Mouse (Mus musculus) midbrain, embryonic 15.5 days (tissue): ENCODE data around the gene Nelfcd. TPM values are rescaled to one million over a fixed set of nuclear protein-coding genes. Genes with fewer than 3 reads are reported as not detected.

ENCODE experiments used
- ATAC-seq: fragments of 200-750 bp; cut with Nextera tagmentation; replicated peaks from 2 replicates; pipeline ENCODE4 v1.8.0; 2017; ENCODE audit warnings: moderate TSS enrichment
- H3K27ac ChIP-seq: fragments of 300-500 bp; sonication (generic); 2 replicates; pipeline ENCODE4 v1.5.1; 2015; ENCODE audit warnings: mild to moderate bottlenecking, inconsistent platforms
- H3K27me3 ChIP-seq: fragments of 300-500 bp; sonication (generic); replicated peaks from 2 replicates; pipeline ENCODE4 v1.6.1; 2015; ENCODE audit warnings: inconsistent platforms
- H3K36me3 ChIP-seq: fragments of 300-500 bp; sonication (generic); replicated peaks from 2 replicates; pipeline ENCODE4 v1.6.1; 2015; ENCODE audit warnings: inconsistent platforms
- H3K4me1 ChIP-seq: fragments of 300-500 bp; sonication (generic); 2 replicates; pipeline ENCODE4 v1.6.1; 2015; ENCODE audit warnings: inconsistent platforms
- H3K4me2 ChIP-seq: fragments of 300-500 bp; sonication (generic); 2 replicates; pipeline ENCODE4 v1.6.1; 2015; ENCODE audit warnings: inconsistent platforms, mild to moderate bottlenecking, moderate library complexity
- H3K4me3 ChIP-seq: fragments of 300-500 bp; sonication (generic); 2 replicates; pipeline ENCODE4 v1.5.1; 2015; ENCODE audit warnings: mild to moderate bottlenecking, inconsistent platforms
- H3K9ac ChIP-seq: fragments of 300-500 bp; sonication (generic); 2 replicates; pipeline ENCODE4 v1.6.1; 2015; ENCODE audit warnings: mild to moderate bottlenecking, inconsistent platforms
- H3K9me3 ChIP-seq: fragments of 300-500 bp; sonication (generic); 2 replicates; pipeline ENCODE4 v1.6.1; 2016; ENCODE audit warnings: inconsistent platforms
- WGBS: fragments of 180-500 bp; shearing (Covaris S2); methylation state at CpG from one replicate; pipeline ENCODE4 v1.1.7; 2015; ENCODE audit warnings: mixed read lengths; 5-methylcytosine and 5-hydroxymethylcytosine counted together
- polyA plus RNA-seq: library from polyadenylated mRNA; unstranded; fragments of >200 nt; fragmentation: Nextera tagmentation; extraction: Ambion mirVana; gene quantifications from 2 replicates; pipeline ENCODE4 v1.2.1, GENCODE M21; 2015

Gene Nelfcd
- 114 and 118 TPM in 2 replicates for polyA plus RNA-seq

- ATAC-seq: peak; percentile 94
Measured at GRCm38 (mm10) chr2:174415731-174416310, at the start of gene Nelfcd. Nelfcd (plus strand) TSS chr2:174415804.

GRCm38 (mm10) chr2:174366571-174366970 lies 49.0 kb upstream of the Nelfcd start:
- WGBS: 90% methylated on average over 10 of the region's 10 CpGs
- Histone ChIP-seq H3K27ac (no peak overlapping the region), H3K27me3 (no peaks in the 10 kb centered on the region), H3K4me3 (no peak overlapping the region), H3K4me1 (no peaks in the 10 kb centered on the region), H3K9ac (no peak overlapping the region), H3K36me3 (no peaks in the 10 kb centered on the region), H3K4me2 (no peak overlapping the region), H3K9me3 (no peaks in the 10 kb centered on the region)
- no peak for ATAC-seq

More at GRCm38 (mm10) chr2:174415731-174416310, at the start of gene Nelfcd:
- Histone ChIP-seq H3K4me3 (peak within 1 kb of the TSS; percentile 90), H3K9me3 (no peaks in the 10 kb centered on the region), H3K27ac (no peak within 1 kb of the TSS), H3K27me3 (no peaks in the 10 kb centered on the region), H3K9ac (peak within 1 kb of the TSS; percentile 81), H3K4me2 (peak within 1 kb of the TSS; percentile 87), H3K36me3 (no peaks in the 10 kb centered on the region), H3K4me1 (peaks cover 12% of the 10 kb centered on the region)
- WGBS: under 1% methylated on average over 40 of the region's 40 CpGs

- Histone ChIP-seq H3K4me1 (no peaks in the 10 kb centered on the region), H3K27ac (no peak overlapping the region), H3K27me3 (no peaks in the 10 kb centered on the region), H3K36me3 (no peaks in the 10 kb centered on the region), H3K4me3 (no peak overlapping the region), H3K9me3 (no peaks in the 10 kb centered on the region), H3K4me2 (no peak overlapping the region), H3K9ac (no peak overlapping the region)
- no peak for ATAC-seq
- WGBS: 94% methylated on average over 9 of the region's 9 CpGs
Measured at GRCm38 (mm10) chr2:174381021-174381420, 34.6 kb upstream of the Nelfcd start.

- Histone ChIP-seq H3K36me3 (no peaks in the 10 kb centered on the region), H3K27me3 (no peaks in the 10 kb centered on the region), H3K4me3 (no peak overlapping the region), H3K4me2 (no peak overlapping the region), H3K9me3 (no peaks in the 10 kb centered on the region), H3K27ac (no peak overlapping the region), H3K4me1 (no peaks in the 10 kb centered on the region), H3K9ac (no peak overlapping the region)
- no peak for ATAC-seq
- WGBS: 87% methylated on average over 3 of the region's 3 CpGs
Measured at GRCm38 (mm10) chr2:174391936-174392335, 23.7 kb upstream of the Nelfcd start.

GRCm38 (mm10) chr2:174392554-174392953 lies 23.1 kb upstream of the Nelfcd start:
- H3K4me2 ChIP-seq: no peak overlapping the region
- 61% methylated on average over 7 of the region's 9 CpGs for WGBS

GRCm38 (mm10) chr2:174393383-174393782 lies 22.2 kb upstream of the Nelfcd start:
- no peak overlapping the region for H3K9ac ChIP-seq
- H3K9me3 ChIP-seq: no peaks in the 10 kb centered on the region
- H3K27me3 ChIP-seq: no peaks in the 10 kb centered on the region
- WGBS: 89% methylated on average over 5 of the region's 5 CpGs
- ATAC-seq: no peak
- no peak overlapping the region for H3K27ac ChIP-seq
- H3K4me1 ChIP-seq: no peaks in the 10 kb centered on the region
- H3K36me3 ChIP-seq: no peaks in the 10 kb centered on the region
- no peak overlapping the region for H3K4me2 ChIP-seq
- no peak overlapping the region for H3K4me3 ChIP-seq

More at GRCm38 (mm10) chr2:174392554-174392953, 23.1 kb upstream of the Nelfcd start:
- Histone ChIP-seq H3K9me3 (no peaks in the 10 kb centered on the region), H3K36me3 (no peaks in the 10 kb centered on the region), H3K9ac (no peak overlapping the region), H3K27ac (no peak overlapping the region), H3K4me3 (no peak overlapping the region), H3K4me1 (no peaks in the 10 kb centered on the region), H3K27me3 (no peaks in the 10 kb centered on the region)
- no peak for ATAC-seq

- Histone ChIP-seq H3K9me3 (no peaks in the 10 kb centered on the region), H3K4me2 (no peak overlapping the region), H3K27me3 (no peaks in the 10 kb centered on the region), H3K4me3 (no peak overlapping the region), H3K9ac (no peak overlapping the region), H3K27ac (no peak overlapping the region), H3K36me3 (no peaks in the 10 kb centered on the region), H3K4me1 (no peaks in the 10 kb centered on the region)
- ATAC-seq: no peak
- 85% methylated on average over 10 of the region's 10 CpGs for WGBS
Measured at GRCm38 (mm10) chr2:174396643-174397042, 19.0 kb upstream of the Nelfcd start.

GRCm38 (mm10) chr2:174397065-174397464 lies 18.5 kb upstream of the Nelfcd start:
- WGBS: 94% methylated on average over 1 of the region's 1 CpGs
- ATAC-seq: no peak
- H3K36me3 ChIP-seq: no peaks in the 10 kb centered on the region
- no peaks in the 10 kb centered on the region for H3K9me3 ChIP-seq
- no peaks in the 10 kb centered on the region for H3K4me1 ChIP-seq
- H3K9ac ChIP-seq: no peak overlapping the region
- no peaks in the 10 kb centered on the region for H3K27me3 ChIP-seq
- no peak overlapping the region for H3K4me3 ChIP-seq
- H3K27ac ChIP-seq: no peak overlapping the region
- H3K4me2 ChIP-seq: no peak overlapping the region

GRCm38 (mm10) chr2:174397881-174398280 lies 17.7 kb upstream of the Nelfcd start:
- no peak for ATAC-seq
- Histone ChIP-seq H3K4me1 (no peaks in the 10 kb centered on the region), H3K4me2 (no peak overlapping the region), H3K4me3 (no peak overlapping the region), H3K36me3 (no peaks in the 10 kb centered on the region), H3K9me3 (no peaks in the 10 kb centered on the region), H3K9ac (no peak overlapping the region), H3K27me3 (no peaks in the 10 kb centered on the region), H3K27ac (no peak overlapping the region)
- WGBS: 92% methylated on average over 6 of the region's 6 CpGs

- H3K4me2 ChIP-seq: no peak overlapping the region
- no peak overlapping the region for H3K27ac ChIP-seq
- no peak for ATAC-seq
- H3K4me1 ChIP-seq: no peaks in the 10 kb centered on the region
- H3K27me3 ChIP-seq: no peaks in the 10 kb centered on the region
- H3K36me3 ChIP-seq: no peaks in the 10 kb centered on the region
- 82% methylated on average over 4 of the region's 4 CpGs for WGBS
- H3K4me3 ChIP-seq: no peak overlapping the region
- H3K9me3 ChIP-seq: no peaks in the 10 kb centered on the region
- no peak overlapping the region for H3K9ac ChIP-seq
Measured at GRCm38 (mm10) chr2:174400396-174400795, 15.2 kb upstream of the Nelfcd start.

GRCm38 (mm10) chr2:174410222-174410621 lies 5.4 kb upstream of the Nelfcd start:
- H3K4me3 ChIP-seq: no peak overlapping the region
- H3K4me1 ChIP-seq: no peaks in the 10 kb centered on the region
- H3K4me2 ChIP-seq: no peak overlapping the region
- H3K9ac ChIP-seq: no peak overlapping the region
- no peak overlapping the region for H3K27ac ChIP-seq
- 60% methylated on average over 2 of the region's 2 CpGs for WGBS
- no peaks in the 10 kb centered on the region for H3K27me3 ChIP-seq
- no peaks in the 10 kb centered on the region for H3K9me3 ChIP-seq
- ATAC-seq: no peak
- H3K36me3 ChIP-seq: no peaks in the 10 kb centered on the region

- peaks cover 12% of the 10 kb centered on the region for H3K4me1 ChIP-seq
- 79% methylated on average over 7 of the region's 7 CpGs for WGBS
- no peak overlapping the region for H3K4me3 ChIP-seq
- H3K27ac ChIP-seq: no peak overlapping the region
- no peak overlapping the region for H3K4me2 ChIP-seq
- H3K36me3 ChIP-seq: no peaks in the 10 kb centered on the region
- no peaks in the 10 kb centered on the region for H3K27me3 ChIP-seq
- no peak for ATAC-seq
- no peak overlapping the region for H3K9ac ChIP-seq
- no peaks in the 10 kb centered on the region for H3K9me3 ChIP-seq
Measured at GRCm38 (mm10) chr2:174413127-174413526, 2.5 kb upstream of the Nelfcd start.

GRCm38 (mm10) chr2:174415001-174415730 lies 438 bp upstream of the Nelfcd start:
- Histone ChIP-seq H3K4me1 (peaks cover 12% of the 10 kb centered on the region), H3K36me3 (no peaks in the 10 kb centered on the region), H3K27ac (no peak overlapping the region), H3K9ac (no peak overlapping the region), H3K9me3 (no peaks in the 10 kb centered on the region), H3K4me3 (peak overlapping the region; percentile 90), H3K4me2 (peak overlapping the region; percentile 87), H3K27me3 (no peaks in the 10 kb centered on the region)
- WGBS: 48% methylated on average over 18 of the region's 18 CpGs
- ATAC-seq: peak; percentile 13; the same call in 1 of the 2 replicates
